Mouse (Mus musculus) megakaryocyte, embryonic 14.5 days (primary cell): ENCODE results near the gene Proca1. TPM values are rescaled to one million over a fixed set of nuclear protein-coding genes. Genes with fewer than 3 reads are reported as not detected.

Experiments used
- H3K27me3 ChIP-seq: replicated peaks from 2 replicates; pipeline ENCODE3; 2012; ENCODE audit warnings: inconsistent platforms
- H3K36me3 ChIP-seq: replicated peaks from 2 replicates; pipeline ENCODE3; 2012; ENCODE audit warnings: low read length, inconsistent platforms, mixed read lengths
- H3K4me1 ChIP-seq: 2 replicates; pipeline ENCODE4 v1.6.1; 2012; ENCODE audit warnings: inconsistent platforms
- H3K4me3 ChIP-seq: replicated peaks from 2 replicates; pipeline ENCODE3; 2012; ENCODE audit warnings: moderate library complexity, mild to moderate bottlenecking, inconsistent platforms
- H3K9me3 ChIP-seq: 2 replicates; pipeline ENCODE4 v1.6.1; 2012; ENCODE audit warnings: inconsistent platforms
- FLI1 ChIP-seq: IDR thresholded peaks from 2 replicates; pipeline ENCODE4 v1.6.1; 2012; ENCODE audit warnings: low read length, inconsistent platforms, mixed read lengths
- GATA1 ChIP-seq: IDR thresholded peaks from 3 replicates; pipeline ENCODE4 v1.6.1; 2012; ENCODE audit warnings: mixed read lengths, low read length, inconsistent platforms, borderline replicate concordance
- polyA plus RNA-seq: library from polyadenylated mRNA; stranded (reverse); fragments of >175 nt; gene quantifications from 2 replicates; pipeline ENCODE4 v1.2.3, GENCODE M21; 2012; ENCODE audit warnings: low replicate concordance; ENCODE audit not compliant: insufficient read depth

Gene Proca1
- polyA plus RNA-seq, 1 experiment: 0.22 TPM

- Histone ChIP-seq H3K4me1 (peaks cover 60% of the 10 kb centered on the region), H3K4me3 (peak overlapping the region; percentile 90), H3K9me3 (no peaks in the 10 kb centered on the region), H3K27me3 (no peaks in the 10 kb centered on the region), H3K36me3 (peaks cover 37% of the 10 kb centered on the region)
- TF ChIP-seq FLI1 (no peak), GATA1 (no peak)
Measured at GRCm38 (mm10) chr11:78247727-78248140, 54.5 kb downstream of the Proca1 start.

Other genes with a start within 250 kb of the Proca1 start
- 75.4 and 178 TPM in 2 replicates for gene Phf12, start 210.6 kb upstream of the Proca1 start, polyA plus RNA-seq
- 5.9 and 7.0 TPM in 2 replicates for gene Dhrs13, start 161.1 kb upstream of the Proca1 start, polyA plus RNA-seq
- gene Flot2, start 155.5 kb upstream of the Proca1 start, polyA plus RNA-seq: 2.2 and 9.5 TPM in 2 replicates
- gene Eral1, start 113.0 kb upstream of the Proca1 start, polyA plus RNA-seq: 1.6 TPM in 1 of 2 replicates, not detected in the other
- 32.0 and 49.0 TPM in 2 replicates for gene Fam222b, start 98.7 kb upstream of the Proca1 start, polyA plus RNA-seq
- gene Traf4, start 27.8 kb upstream of the Proca1 start, polyA plus RNA-seq: 4.8 and 6.3 TPM in 2 replicates
- 1.3 and 2.2 TPM in 2 replicates for gene Nek8, start 16.7 kb upstream of the Proca1 start, polyA plus RNA-seq
- gene Tlcd1, start 16.7 kb upstream of the Proca1 start, polyA plus RNA-seq: 35.9 and 67.9 TPM in 2 replicates
- gene Rpl23a, start 9.8 kb upstream of the Proca1 start, polyA plus RNA-seq: 151 and 1,521 TPM in 2 replicates
- 4.5 TPM in 1 of 2 replicates, not detected in the other for gene Rab34, start 5.0 kb upstream of the Proca1 start, polyA plus RNA-seq
- 13.1 and 13.3 TPM in 2 replicates for gene Sdf2, start 52.4 kb downstream of the Proca1 start, polyA plus RNA-seq
- 95.6 and 155 TPM in 2 replicates for gene Supt6, start 52.6 kb downstream of the Proca1 start, polyA plus RNA-seq
- 17.1 and 39.7 TPM in 2 replicates for gene 2610507B11Rik, start 68.4 kb downstream of the Proca1 start, polyA plus RNA-seq
- not detected in 2 replicates for gene BC030499, start 97.4 kb downstream of the Proca1 start, polyA plus RNA-seq
- 16.9 and 30.9 TPM in 2 replicates for gene Spag5, start 108.1 kb downstream of the Proca1 start, polyA plus RNA-seq
- gene Aldoc, start 129.6 kb downstream of the Proca1 start, polyA plus RNA-seq: 25.1 and 40.6 TPM in 2 replicates
- gene Pigs, start 135.0 kb downstream of the Proca1 start, polyA plus RNA-seq: 53.1 and 73.7 TPM in 2 replicates
- 319 and 574 TPM in 2 replicates for gene Unc119, start 150.1 kb downstream of the Proca1 start, polyA plus RNA-seq
- gene Foxn1, start 193.2 kb downstream of the Proca1 start, polyA plus RNA-seq: not detected in 2 replicates
- 0.07 TPM in 1 of 2 replicates, not detected in the other for gene Slc13a2, start 228.8 kb downstream of the Proca1 start, polyA plus RNA-seq